Mouse (Mus musculus) hindbrain, embryonic 16.5 days (tissue): ENCODE results near the gene Casz1. TPM values are rescaled to one million over a fixed set of nuclear protein-coding genes. Genes with fewer than 3 reads are reported as not detected.

Source experiments
- ATAC-seq: fragments of 200-750 bp; cut with Nextera tagmentation; 2 replicates; pipeline ENCODE4 v1.8.0; 2017; ENCODE audit warnings: moderate TSS enrichment, moderate library complexity
- H3K27ac ChIP-seq: fragments of 300-500 bp; sonication (generic); 2 replicates; pipeline ENCODE4 v1.5.1; 2014; ENCODE audit warnings: low read depth, mild to moderate bottlenecking, control low read depth, low read length, moderate library complexity
- H3K27me3 ChIP-seq: fragments of 300-500 bp; sonication (generic); replicated peaks from 2 replicates; pipeline ENCODE4 v1.6.1; 2014; ENCODE audit warnings: low read length; ENCODE audit not compliant: control insufficient read depth, insufficient read depth
- H3K36me3 ChIP-seq: fragments of 300-500 bp; sonication (generic); 2 replicates; pipeline ENCODE4 v1.6.1; 2014; ENCODE audit warnings: mild to moderate bottlenecking, low read length, moderate library complexity, mixed read lengths; ENCODE audit not compliant: control insufficient read depth, insufficient read depth
- H3K4me1 ChIP-seq: fragments of 300-500 bp; sonication (generic); 2 replicates; pipeline ENCODE4 v1.6.1; 2014; ENCODE audit warnings: low read depth, low read length; ENCODE audit not compliant: control insufficient read depth, insufficient read depth
- H3K4me2 ChIP-seq: fragments of 300-500 bp; sonication (generic); 2 replicates; pipeline ENCODE4 v1.6.1; 2014; ENCODE audit warnings: mild to moderate bottlenecking, low read length, control low read depth, moderate library complexity
- H3K4me3 ChIP-seq: fragments of 300-500 bp; sonication (generic); 2 replicates; pipeline ENCODE4 v1.5.1; 2014; ENCODE audit warnings: mild to moderate bottlenecking, low read length, control low read depth, moderate library complexity
- H3K9ac ChIP-seq: fragments of 300-500 bp; sonication (generic); 2 replicates; pipeline ENCODE4 v1.6.1; 2014; ENCODE audit warnings: low read depth, mild to moderate bottlenecking, control low read depth, low read length, moderate library complexity
- H3K9me3 ChIP-seq: fragments of 300-500 bp; sonication (generic); 2 replicates; pipeline ENCODE4 v1.6.1; 2014; ENCODE audit warnings: mild to moderate bottlenecking, low read length, moderate library complexity; ENCODE audit not compliant: control insufficient read depth
- WGBS: fragments of 180-500 bp; shearing (Covaris S2); extraction: QIAGEN DNeasy Blood & Tissue Kit; methylation state at CpG from one replicate; pipeline ENCODE4 v1.1.7; 2014; 5-methylcytosine and 5-hydroxymethylcytosine counted together
- polyA plus RNA-seq: library from polyadenylated mRNA; unstranded; fragments of >200 nt; fragmentation: Nextera tagmentation; extraction: Ambion mirVana; gene quantifications from 2 replicates; pipeline ENCODE4 v1.2.1, GENCODE M21; 2015

Gene Casz1
- polyA plus RNA-seq, 1 experiment from 2014 or later = 4.4 TPM

DNA sequence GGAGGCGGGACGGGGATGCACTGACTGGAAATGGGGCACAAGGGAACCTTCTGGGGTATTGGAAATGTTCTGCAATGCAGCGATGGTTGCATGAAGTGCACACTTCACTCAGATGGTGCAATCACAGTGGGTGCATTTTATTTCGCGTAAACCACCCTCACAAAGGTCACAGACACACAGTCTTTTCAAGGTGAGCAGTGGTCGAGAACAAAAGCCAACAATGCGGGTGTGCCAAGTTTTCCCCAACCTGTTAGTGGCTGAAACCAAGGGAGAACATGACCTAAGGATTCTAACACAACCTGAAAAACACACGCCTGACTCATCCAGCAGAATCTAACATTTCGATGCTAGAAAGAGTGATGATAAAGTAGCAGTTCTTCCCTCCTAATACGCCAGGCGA lies 174.7 kb downstream of the Casz1 start:
- Histone ChIP-seq H3K9me3 (no peaks in the 10 kb centered on the region), H3K4me3 (no peak overlapping the region), H3K36me3 (no peaks in the 10 kb centered on the region), H3K27me3 (no peaks in the 10 kb centered on the region), H3K4me2 (no peak overlapping the region), H3K9ac (no peak overlapping the region), H3K4me1 (peaks cover 17% of the 10 kb centered on the region), H3K27ac (no peak overlapping the region)
- no peak for ATAC-seq
- WGBS = 82% methylated on average over 11 of the region's 11 CpGs

DNA sequence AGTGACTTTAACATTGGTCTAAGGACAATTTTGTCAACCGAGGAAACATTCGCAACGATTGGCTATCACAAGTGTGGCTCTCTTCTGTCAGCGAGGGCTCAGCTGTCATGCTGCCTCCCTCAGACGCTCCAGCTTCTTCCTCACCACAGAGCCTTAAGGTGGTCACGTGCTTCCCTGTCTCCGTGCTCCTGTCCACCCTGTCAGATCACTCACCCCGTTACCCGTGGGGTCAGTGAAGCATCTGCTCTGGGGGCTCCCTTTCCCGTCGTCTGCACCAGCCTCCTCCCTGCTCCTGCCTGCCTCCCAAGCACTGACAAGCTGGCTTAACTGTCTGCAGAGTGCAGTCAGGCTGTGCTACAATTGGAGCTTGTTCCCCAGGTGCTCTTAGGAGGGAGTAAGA lies 175.6 kb downstream of the Casz1 start:
- no peak overlapping the region for H3K27ac ChIP-seq
- no peak overlapping the region for H3K9ac ChIP-seq
- H3K4me2 ChIP-seq = no peak overlapping the region
- no peaks in the 10 kb centered on the region for H3K36me3 ChIP-seq
- peaks cover 15% of the 10 kb centered on the region for H3K4me1 ChIP-seq
- no peaks in the 10 kb centered on the region for H3K27me3 ChIP-seq
- no peak overlapping the region for H3K4me3 ChIP-seq
- WGBS = 59% methylated on average over 11 of the region's 11 CpGs
- H3K9me3 ChIP-seq = no peaks in the 10 kb centered on the region
- ATAC-seq = no peak

DNA sequence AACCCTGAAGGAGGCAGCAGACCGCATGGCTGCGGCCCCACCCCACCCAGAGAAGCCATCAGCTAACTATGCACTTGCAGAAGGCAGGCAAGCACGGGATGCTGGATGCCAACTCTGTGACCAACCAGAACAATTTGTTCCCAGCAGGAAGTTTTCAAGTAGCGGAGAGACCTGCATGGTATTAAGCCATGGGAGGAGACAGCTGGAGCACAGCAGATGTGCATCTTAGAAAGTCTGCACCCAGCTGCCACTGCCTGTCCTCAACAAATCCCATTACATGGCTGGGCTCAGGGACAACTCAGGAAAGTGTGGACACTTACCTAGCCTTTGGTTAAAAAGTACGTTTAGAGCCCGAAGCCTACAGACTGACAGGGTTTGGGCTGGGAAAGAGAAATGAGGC lies 178.0 kb downstream of the Casz1 start:
- Histone ChIP-seq H3K27me3 (no peaks in the 10 kb centered on the region), H3K9ac (no peak overlapping the region), H3K9me3 (no peaks in the 10 kb centered on the region), H3K36me3 (no peaks in the 10 kb centered on the region), H3K4me3 (no peak overlapping the region), H3K4me1 (peaks cover 30% of the 10 kb centered on the region), H3K4me2 (no peak overlapping the region), H3K27ac (no peak overlapping the region)
- WGBS = 53% methylated on average over 6 of the region's 6 CpGs
- ATAC-seq = no peak

DNA sequence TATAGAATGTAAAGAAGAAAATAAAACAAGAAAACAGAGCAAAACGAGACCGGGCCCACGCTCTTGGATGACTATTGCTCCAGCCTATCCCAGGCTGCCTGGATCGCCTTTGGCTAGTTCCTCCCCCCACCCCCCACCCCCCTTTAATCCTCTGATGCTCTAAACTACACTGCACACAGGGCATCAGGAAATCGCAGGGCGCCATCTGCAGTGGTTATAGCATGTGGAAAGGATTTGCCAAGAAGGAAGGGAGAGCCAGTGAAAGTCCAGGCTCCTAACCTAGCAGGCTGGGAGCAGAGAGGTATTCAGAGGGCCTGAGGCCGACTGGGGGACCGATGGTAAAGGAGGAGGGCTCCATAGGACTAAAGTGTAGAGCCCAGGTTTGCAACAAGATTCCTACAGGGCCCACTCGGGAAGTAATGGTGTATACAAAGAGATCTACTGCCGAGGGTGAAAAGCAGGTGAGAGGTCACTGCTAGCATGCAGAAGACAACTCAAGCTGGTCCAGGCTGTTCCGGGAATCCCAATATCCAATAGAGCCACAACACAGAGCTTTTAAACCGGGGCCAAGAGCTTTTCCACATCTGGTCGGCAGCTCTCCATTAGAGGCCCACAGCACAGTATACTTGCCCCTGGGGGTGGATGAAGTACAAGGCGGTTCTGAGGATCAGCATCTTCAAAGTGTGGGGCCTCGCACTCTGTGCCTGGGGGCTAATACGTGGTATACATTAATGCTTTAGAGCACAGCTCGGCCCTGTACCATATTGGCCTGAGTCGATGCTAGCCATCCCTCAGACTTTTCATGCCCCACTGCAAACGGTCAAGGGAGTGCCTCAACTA lies 180.7 kb downstream of the Casz1 start:
- Histone ChIP-seq H3K27ac (peak overlapping the region; percentile 58), H3K4me3 (no peak overlapping the region), H3K4me2 (no peak overlapping the region), H3K9me3 (no peaks in the 10 kb centered on the region), H3K9ac (no peak overlapping the region), H3K27me3 (no peaks in the 10 kb centered on the region), H3K36me3 (no peaks in the 10 kb centered on the region), H3K4me1 (peaks cover 30% of the 10 kb centered on the region)
- WGBS = 59% methylated on average over 19 of the region's 19 CpGs
- 0 out of 2 replicates have a peak, but pooled peaks have one; percentile 53 for ATAC-seq

DNA sequence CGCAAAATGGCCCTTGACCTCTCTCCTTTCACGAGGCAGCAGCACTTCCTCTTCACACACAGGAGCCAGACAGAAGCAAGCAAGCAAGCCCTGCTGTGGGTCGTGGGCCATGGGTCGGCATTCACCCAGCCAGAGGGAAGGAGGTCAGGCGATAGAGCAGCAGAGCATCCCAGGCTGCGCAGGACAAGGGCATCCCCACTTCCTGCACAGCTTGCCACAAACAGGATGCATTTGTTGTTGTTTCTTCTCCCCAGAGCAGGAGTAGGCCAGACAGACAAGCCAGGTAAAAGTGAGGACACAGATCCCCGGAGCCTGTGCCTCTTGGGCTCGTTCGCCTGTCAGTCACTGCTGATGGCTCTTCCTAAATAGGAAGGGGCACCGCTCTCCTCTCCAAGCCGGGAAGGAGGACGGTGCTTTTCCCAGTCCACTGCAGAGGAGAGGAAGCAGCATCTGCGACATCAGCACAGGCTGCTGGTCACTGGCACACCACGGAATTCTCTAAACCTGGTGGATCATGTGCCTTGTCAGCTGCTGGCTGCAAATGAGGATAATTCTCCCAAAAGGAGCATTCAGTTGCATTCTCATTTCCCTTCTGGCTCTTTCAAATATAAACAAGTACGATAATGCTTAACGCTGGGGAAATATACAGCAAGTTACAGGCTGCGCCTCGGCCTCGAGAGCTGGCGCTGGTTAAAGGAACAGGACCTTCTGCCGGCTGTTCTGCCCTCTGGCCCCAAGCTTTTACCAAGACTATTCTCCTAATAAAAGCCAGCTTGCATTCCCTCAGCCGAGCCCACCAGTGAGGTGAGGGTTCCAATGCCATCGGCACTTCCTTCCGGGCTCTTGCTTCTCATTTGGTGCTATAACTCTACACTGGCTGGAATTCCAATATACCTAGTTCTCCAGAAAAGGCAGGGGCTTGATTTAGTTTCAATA lies 181.6 kb downstream of the Casz1 start:
- Histone ChIP-seq H3K9me3 (no peaks in the 10 kb centered on the region), H3K36me3 (no peaks in the 10 kb centered on the region), H3K4me3 (no peak overlapping the region), H3K4me2 (no peak overlapping the region), H3K27ac (peak overlapping the region; percentile 58), H3K9ac (no peak overlapping the region), H3K4me1 (peaks cover 32% of the 10 kb centered on the region), H3K27me3 (no peaks in the 10 kb centered on the region)
- WGBS = 40% methylated on average over 24 of the region's 24 CpGs
- ATAC-seq = no peak

DNA sequence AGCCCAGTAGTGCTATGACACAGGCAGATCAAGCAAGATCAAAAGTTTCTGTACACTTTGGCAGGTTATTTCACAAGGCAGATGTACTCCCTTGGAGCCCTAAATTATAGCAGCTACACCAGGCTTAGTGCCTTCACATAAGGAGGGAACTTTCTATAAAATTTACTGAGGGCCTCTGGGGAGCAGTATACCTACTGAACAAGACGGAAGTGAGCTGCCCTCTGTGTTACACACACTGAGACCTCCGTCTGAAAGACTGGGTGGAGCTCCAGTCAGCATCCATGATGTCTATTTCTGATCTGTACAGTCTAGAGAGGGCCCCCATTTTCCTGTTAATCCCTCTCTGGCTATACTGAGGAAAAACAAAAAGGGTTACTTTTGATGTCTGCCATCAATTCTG lies 185.8 kb downstream of the Casz1 start:
- H3K4me3 ChIP-seq = no peak overlapping the region
- H3K4me1 ChIP-seq = peaks cover 28% of the 10 kb centered on the region
- H3K36me3 ChIP-seq = no peaks in the 10 kb centered on the region
- ATAC-seq = no peak
- 39% methylated on average over 2 of the region's 2 CpGs for WGBS
- H3K4me2 ChIP-seq = no peak overlapping the region
- no peaks in the 10 kb centered on the region for H3K27me3 ChIP-seq
- no peak overlapping the region for H3K9ac ChIP-seq
- no peaks in the 10 kb centered on the region for H3K9me3 ChIP-seq
- H3K27ac ChIP-seq = no peak overlapping the region

DNA sequence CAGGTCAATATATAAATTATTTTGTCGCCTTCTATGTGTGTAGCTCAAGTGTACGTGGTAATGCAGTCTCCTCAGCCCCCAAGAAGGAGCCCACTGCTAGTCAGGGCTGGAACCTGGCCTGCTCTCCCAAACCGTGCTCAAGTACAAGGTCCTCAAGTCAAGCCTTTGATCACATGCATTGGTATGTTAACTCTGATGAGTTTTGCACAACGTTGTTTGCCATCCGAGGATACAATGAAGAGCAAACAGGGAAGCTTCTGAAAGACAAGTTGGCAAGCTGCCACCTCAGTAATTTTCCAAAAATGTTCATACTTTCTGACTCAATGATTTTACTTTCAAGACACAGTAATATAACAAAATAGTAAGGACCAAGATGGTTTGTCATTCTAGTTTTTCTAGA lies 189.7 kb downstream of the Casz1 start:
- peaks cover 4% of the 10 kb centered on the region; the same call in 1 of the 2 replicates for H3K4me1 ChIP-seq

DNA sequence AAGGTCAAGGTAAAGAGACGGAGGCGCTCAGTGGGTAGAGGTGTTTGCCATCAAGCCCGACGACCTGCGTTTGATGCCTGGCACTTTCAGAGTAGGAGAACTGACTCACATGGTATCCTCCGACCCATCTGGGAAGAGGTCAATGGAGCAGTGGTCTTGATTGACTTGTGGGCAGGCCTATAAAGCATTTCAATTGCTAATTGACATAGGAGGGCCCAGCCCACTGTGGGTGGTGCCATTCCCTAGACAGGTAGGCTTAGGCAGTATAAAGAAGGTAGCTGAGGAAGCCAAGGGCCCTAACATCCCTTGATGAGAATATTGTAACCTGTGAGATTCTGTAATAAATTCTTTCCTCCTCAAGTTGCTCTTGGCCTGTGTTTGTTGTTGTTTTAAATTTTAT lies 196.5 kb downstream of the Casz1 start:
- Histone ChIP-seq H3K4me2 (no peak overlapping the region), H3K9me3 (no peaks in the 10 kb centered on the region), H3K36me3 (no peaks in the 10 kb centered on the region), H3K27ac (no peak overlapping the region), H3K4me1 (no peaks in the 10 kb centered on the region), H3K4me3 (no peak overlapping the region), H3K9ac (no peak overlapping the region), H3K27me3 (no peaks in the 10 kb centered on the region)
- WGBS = 93% methylated on average over 6 of the region's 6 CpGs
- no peak for ATAC-seq

More for the DNA sequence above, 189.7 kb downstream of the Casz1 start:
- Histone ChIP-seq H3K27me3 (no peaks in the 10 kb centered on the region), H3K4me3 (no peak overlapping the region), H3K9me3 (no peaks in the 10 kb centered on the region), H3K9ac (no peak overlapping the region), H3K4me2 (no peak overlapping the region), H3K36me3 (no peaks in the 10 kb centered on the region), H3K27ac (no peak overlapping the region)
- WGBS = 77% methylated on average over 5 of the region's 5 CpGs
- no peak for ATAC-seq

DNA sequence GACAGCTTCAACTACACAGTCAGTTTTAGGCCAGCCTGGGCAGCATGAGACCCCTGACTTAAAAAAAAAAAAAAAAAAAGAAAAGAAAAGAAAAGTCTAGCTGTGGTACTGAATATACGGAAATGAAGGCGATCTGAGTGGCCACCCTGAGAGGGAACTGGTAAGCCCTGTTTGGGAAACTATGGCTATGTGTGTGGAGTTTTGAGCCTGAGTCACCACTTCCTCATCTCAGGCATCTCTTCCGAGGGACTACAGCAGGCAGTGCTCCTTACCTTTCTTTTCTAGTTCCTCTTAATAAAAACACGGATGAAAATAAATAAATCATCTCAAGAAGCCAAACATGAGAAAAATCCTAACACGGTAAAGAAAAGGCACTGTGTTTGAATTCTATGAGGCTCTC lies 197.3 kb downstream of the Casz1 start:
- no peak for ATAC-seq
- Histone ChIP-seq H3K4me2 (no peak overlapping the region), H3K9me3 (no peaks in the 10 kb centered on the region), H3K9ac (no peak overlapping the region), H3K4me3 (no peak overlapping the region), H3K27ac (no peak overlapping the region), H3K4me1 (no peaks in the 10 kb centered on the region), H3K27me3 (no peaks in the 10 kb centered on the region), H3K36me3 (no peaks in the 10 kb centered on the region)
- 86% methylated on average over 5 of the region's 5 CpGs for WGBS
